Mouse (Mus musculus) frontal cortex, adult (tissue): ENCODE measurements around the gene App.
A peak's percentile ranks its signal among the peaks of the same experiment; 100 is the strongest.

ENCODE experiments used
- ATAC-seq: cut with Nextera tagmentation; 2 replicates; pipeline ENCODE4 v1.9.2; 2017; ENCODE audit warnings: mild to moderate bottlenecking, moderate library complexity, mixed read lengths; ENCODE audit not compliant: low TSS enrichment

App gene

DNA sequence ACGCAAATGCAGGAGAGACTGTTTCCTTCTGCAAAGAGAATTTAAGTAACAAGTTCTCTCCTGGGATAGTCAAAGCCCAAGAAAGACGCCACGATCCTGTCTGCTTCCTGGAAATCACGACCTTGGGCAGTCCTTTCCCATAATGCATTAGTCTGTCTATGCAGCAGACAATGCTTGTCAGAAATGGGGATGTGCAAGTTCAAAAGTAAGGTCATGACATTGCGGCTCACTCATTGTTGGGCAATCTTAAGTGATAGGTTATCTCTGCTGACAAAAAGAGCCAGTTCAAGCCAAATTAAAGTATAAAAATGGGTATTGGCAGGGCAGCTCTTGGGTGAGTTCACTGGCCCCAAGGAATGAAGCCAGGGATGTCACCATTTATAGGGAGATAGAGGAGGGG lies 51.6 kb downstream of the App start:
- no peak for ATAC-seq

DNA sequence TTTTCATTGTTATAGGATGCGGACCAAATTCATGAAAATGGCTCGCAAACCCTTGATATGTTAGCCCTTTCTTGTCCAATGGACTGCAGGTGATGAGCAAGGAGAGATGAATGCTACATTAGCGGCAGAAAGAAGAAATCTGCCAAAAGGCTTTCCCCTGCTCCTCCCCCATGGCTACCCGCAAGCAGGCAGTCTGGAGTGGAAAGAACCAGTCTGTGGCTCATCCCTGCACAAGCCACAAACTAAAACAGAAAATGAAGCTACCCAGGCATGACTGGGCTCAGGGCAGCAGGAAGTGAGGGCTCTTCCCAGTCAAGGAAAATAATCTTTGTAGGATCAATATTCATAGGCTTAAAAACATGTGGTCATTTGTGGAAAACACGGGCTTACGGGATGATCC lies 54.6 kb downstream of the App start:
- no peak for ATAC-seq

DNA sequence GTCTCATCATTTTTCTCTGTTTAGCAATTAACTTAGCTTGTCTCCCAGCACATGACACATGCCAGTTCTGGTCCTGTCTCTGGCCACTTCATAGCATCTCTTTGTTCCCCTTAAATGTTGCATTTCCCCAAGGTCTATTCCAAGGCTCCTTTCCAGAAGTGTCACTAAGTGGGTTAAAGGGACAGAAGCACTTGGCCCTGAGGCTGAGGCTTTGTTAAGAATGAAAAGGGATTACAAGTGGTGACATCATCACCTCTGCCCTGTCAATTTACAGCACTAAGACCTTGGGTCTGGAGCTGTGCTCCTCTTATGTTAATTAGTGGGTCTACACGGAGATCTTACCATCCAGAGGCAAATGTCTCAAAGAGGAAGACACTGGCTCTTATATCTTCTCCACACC lies 56.0 kb downstream of the App start:
- ATAC-seq, result no peak

DNA sequence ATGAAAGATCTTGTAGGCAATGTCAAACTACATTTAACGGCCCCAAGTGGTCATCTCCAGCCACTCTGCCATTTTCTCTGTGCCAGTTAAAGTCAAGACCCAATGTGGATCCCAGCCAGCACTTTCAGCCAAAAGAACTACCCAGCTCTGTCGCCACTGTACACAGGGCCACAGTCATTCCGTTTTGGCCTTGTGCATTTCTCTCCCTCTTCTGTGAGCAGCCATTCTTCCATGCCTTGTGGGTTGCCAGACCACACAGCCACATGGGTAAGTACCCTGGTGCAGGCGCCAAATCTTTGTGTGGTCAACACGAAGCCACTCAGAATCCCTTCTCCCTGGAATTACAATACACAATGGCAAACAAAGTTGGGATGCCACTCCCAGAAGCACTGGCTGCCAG lies 57.7 kb downstream of the App start:
- peak; percentile 31 for ATAC-seq

DNA sequence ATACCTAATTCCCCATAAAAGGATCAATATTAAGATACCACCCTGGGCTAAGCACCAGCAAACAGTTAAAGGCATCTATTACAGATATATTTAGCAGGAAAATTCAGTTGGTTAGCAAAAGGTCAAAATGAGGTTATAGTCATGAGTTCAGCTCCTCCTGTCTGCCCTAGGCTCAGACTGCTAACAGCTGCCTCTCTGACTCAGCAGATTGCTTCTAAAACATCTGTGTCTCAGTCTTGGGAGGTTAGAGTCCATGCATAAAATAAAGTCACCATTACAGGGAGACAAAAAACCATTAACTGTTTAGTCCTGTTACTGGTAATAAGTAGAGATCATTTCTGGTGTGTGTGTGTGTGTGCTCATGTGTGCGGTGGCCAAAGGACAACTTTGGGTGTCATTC lies 58.8 kb downstream of the App start:
- ATAC-seq, result no peak

DNA sequence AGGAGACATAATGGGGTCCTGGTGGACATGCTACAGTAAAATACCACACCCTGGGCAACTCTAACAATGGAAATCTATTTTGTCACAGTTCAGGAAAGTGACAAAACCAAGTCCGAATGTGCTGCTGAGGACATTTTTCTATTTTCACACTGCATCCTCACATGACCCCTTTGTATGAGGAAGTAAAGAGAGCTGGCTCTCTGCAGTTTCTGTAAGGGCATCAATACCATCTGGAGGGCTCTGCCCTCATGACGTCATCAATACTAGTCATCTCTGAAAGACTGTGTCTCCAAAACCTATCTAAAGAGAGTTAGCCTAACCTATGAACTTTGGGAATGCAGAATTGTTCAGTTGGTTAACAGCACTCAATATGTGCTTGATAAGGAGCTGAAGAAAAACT lies 59.6 kb downstream of the App start:
- no peak for ATAC-seq

DNA sequence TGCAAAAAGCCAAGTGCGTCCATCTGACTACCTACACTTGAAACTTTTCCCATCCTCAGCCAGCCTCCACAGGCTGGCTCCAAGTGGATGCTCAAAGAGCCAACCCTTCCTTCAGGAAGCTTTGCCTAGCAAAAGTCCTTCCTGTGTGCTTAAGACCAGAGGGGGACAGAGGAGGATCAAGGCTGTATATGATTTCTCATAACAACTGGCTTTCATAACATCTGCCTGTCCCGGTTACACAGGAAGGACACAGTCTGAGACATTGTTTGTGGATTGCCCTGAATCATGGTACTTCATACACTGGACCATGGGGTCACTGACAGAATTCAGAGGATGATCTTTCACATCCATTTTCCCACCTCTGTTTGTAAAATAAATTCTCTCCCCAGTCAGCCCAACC lies 61.3 kb downstream of the App start:
- peak; percentile 24; the same call in 1 of the 2 replicates for ATAC-seq

DNA sequence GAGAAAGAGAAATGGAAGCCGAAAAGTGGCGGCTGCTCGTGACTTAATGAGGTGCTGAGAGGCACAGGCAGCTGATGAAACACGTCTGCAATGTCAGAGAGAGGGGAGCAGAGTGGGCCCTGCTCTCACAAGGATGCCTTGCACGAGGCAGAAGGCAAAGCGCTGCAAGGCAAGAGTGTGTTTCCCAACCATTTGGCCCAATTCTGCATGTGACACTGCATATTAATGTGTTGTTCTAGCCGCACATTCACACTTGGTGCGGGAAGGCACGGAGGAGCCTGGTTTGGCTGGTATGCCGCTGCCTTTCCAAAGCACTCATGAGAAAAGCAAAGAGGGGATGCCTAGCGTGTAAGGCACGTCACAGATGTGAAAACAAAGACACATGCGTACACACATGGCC lies 63.1 kb downstream of the App start:
- ATAC-seq, result peak; percentile 70

DNA sequence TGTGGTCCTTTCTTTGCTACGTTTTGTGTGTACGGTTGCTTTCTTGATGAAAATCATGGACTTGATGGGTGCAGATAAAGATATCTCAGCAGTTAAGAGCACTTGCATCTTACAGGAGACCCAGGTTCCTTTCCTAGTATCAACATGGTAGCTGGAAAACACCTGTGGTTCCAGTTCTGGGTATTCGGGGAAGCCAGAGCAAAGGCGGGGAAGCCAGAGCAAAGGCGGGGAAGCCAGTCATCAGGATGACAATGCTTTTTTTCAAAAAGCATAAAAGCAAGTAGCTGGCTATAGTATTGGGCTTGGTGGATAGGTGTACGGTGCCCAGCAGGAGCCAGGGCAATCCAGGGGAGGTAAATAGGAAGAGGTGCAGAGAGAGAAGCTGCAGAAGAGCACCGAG lies 65.1 kb downstream of the App start:
- no peak for ATAC-seq

DNA sequence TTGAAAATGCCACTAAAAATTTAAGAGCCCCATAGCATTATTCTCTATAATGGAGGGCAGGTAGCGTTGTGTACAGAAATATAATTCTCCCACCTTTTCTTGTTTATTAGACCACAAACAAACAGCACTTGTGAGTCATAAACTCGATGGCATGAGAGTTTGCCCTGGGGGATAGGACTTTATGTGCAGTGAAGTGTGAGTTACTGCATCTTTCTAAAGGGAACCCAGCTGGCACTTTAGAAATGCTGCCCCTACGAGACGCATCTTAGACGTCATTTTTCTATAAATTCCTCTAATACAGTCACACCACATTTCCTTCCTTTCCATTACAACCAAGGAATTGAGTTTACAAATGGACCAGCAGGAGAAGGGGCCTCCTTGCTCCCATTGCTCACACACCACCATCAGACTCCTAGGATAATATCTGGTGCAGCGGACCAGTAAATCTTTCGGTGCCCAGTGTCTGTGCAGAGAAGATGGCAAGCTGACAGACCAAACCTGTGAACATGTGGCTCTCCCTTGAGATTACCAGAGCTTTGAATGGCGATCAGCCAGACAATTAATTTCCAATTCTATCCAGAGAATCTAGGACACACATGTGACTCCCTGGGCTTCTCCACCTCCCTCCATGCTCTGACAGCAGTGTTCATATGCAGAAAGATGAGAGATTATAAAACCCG lies 66.8 kb downstream of the App start:
- no peak for ATAC-seq

DNA sequence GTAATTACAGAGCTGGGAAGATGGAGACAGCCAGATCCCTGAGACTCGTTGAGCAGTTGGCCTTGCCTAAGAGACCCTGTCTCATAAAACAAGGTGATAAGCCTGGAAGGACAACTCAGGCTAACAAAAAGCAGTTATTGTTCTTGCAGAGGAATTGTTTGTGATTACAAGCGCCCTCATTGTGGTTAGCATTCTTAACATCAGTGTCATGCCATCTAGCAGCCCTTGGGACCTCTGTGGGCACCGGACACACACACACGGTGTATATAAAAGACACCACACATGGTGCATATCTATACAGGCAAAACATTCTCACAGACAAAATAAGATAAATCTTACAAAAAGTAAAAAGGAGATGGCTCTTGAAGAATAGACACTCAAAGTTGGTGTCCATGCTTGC lies 68.0 kb downstream of the App start:
- no peak for ATAC-seq

DNA sequence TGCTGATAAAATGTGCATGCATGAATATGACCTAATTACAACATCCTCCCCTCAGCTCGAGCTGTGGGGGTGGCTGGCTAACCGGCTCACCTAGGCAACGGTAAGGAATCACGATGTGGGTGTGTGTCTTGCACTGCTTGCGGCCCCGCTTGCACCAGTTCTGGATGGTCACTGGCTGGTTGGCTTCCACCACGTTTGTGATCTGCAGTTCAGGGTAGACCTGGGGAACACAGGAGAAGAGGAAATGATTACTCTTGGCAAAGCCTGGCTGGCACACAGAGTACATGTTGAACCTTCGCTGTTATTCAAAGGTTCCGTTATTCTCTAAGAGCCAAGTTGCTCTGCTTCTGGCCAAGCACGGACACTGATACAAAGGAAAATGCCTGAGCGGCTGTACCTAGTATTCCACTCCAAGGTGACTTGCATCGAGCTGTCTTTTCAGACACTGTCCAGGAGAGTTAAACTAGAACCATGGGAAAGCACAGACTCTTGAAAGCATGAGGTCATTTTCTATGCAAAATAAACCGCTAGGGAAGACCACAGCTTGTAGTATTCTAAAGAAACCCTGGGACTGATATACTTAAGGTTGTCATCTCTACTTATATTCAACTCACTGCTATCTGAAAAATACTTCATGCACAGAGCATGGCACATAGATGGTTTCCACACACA lies 70.3 kb downstream of the App start:
- ATAC-seq, result peak; percentile 31

DNA sequence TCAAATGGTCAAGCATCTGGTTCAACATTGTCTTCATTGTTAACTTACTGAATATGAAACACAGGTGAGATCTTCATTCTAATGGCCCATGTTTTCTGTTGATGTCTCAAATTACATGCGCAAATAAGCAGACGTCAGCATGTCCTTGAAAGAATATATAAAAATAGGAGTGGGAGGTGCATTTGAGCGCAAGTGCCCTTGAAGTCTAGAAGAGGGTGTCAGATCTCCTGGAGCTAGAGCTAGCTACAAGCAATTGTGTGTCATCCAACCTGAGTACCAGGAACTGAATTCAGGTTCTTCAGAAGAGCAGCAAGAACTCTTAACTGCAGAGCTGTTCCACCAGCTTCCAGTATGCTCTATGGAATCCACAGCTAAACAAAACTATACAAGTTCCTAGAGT lies 72.0 kb downstream of the App start:
- ATAC-seq, result no peak

DNA sequence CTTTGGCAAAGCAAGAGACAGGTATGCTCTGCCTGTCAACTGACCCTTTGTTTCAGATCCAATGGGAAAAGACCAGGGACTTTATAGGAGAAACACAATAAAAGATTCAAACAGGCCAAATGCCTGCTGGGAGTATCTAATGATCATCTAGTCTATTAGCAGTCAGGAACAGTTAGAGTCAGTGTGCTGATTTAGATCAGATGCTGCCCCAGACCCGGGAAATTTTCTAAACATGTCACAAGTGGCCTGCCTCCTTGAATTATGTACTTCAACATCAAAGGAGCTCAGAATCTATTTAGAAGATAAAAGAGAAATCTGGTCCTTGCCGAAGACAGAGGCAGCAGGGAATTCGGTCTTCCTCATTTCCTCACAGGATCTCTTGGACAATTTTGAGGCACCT lies 72.8 kb downstream of the App start:
- ATAC-seq, result no peak

DNA sequence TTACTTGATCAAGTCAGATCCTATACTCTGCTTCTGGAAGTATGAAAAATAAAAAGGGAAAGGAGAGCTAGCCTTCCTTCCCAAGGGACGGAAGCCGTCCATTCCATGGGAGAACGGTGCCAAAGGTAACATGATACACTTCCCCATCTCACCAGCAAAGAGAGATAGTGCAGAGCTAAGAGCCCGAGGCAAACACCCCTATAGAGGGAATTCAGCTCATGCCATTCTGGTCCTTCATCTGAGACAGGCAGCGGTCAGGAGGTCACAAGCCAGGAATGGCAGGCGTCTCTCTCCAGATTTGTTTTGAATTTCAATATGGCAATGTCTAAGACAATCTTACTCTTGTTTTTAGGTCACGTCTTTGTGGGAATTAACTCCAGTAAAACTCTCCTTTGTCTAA lies 74.1 kb downstream of the App start:
- no peak for ATAC-seq

DNA sequence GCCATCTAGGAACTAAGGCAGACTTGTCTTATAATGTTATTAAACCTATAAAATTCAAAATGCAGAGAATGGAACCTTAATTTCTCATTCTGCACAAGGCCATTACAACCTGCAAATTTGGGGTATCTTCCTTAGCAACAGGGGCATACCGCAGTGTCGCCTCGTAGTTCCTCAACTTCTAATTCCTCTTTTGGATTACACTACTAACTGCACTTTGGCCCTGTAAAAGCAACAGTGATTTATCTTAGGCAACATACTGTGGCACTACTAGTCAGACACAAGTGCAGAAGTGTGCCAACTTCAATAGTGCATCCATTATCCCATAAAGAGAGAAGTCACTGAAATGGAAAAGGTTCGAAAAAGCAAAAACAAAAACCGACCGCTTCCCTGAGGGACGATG lies 74.5 kb downstream of the App start:
- no peak for ATAC-seq

DNA sequence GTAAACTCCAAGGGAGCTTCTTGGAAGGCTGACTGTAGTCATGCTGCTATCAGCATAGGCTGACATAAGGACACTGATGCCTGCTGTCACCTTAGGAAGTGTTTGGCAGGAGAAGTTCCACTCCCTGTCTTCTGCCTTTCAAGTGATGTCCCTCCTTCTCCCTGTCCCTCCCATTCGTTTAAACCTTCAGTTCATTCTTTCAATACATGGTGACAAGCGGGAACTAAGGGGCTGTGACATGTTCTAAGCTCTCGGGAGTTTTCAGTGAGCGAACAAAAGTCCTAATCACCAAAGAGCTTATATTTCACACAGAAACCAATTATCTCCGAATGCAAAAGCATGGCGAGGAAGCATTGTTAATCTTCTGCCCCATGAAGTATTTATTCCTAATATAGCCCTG lies 77.2 kb downstream of the App start:
- ATAC-seq, result no peak

DNA sequence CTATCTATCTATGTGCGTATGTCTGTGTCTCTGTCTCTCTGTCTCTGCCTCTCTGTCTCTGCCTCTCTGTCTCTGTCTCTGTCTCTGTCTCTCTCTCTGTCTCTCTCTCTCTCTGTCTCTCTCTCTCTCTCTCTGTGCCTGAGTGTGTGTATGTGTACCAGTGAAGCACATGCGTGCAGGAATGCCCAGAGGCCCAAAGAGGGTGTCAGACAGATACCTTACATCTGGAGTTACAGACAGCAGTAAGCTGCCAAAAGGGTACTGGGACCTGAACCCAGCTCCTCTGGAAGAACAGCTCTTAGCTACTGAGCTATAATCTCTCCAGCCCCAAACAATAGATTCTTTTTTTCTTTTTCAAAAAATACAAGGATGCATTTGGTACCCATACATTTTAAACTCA lies 77.6 kb downstream of the App start:
- no peak for ATAC-seq

DNA sequence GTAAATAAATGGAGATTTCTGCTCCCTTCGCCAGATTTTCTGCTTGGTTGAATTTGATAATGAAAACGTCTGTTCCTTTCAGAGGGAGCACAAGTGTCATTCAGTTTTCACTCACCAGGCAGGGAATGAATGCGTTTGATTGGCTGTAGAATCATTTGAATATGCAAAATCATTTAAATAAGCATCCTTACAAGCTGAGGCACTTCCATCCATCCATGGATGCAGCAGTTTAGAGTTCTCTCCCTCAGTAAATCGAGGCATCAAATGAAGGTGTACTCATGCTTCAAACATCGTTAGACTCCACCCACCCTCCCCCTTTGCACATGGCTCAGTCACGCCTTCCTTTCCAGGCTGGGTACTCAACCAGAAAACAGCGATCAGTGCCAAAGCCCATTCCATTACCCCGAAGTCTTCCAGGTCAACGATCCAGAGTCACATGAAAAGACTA lies 80.9 kb downstream of the App start:
- no peak for ATAC-seq

DNA sequence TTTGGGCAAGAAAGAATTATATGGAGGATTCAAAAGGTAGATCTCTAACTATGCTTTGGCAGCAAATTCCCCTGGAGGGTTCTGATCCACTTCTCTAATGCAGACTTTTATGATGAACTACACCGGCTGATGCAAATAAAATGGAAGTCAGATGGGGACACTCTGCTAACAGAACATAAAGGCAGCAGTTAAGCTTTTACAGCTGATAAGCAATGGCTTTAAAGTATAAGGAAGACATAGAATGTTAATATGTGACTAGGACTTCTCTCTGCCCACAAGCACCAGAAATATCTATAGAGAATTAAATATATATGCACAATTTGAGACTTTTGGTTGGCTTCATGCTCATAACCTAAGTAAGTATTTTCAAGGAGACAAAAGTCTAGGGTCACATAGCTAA lies 81.4 kb downstream of the App start:
- ATAC-seq, result no peak

DNA sequence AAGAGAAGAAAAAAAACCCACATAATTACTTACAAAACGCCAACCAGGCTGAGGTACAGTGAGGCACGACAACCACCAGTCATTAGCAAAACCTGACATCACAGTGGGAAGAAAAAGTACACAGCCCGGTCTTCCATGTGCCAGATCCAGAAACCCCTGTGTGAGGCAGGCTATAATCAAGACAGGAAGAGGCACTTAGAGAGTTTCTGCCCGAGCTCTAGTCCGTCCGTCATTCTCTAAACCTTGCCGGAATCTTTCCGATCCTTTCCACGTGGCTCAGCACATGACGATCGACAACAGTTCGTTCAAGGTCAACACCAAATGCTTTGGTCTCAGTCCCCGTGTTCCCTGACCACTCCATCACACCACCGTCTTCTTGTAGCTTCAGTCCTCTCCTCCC lies 82.6 kb downstream of the App start:
- no peak for ATAC-seq

DNA sequence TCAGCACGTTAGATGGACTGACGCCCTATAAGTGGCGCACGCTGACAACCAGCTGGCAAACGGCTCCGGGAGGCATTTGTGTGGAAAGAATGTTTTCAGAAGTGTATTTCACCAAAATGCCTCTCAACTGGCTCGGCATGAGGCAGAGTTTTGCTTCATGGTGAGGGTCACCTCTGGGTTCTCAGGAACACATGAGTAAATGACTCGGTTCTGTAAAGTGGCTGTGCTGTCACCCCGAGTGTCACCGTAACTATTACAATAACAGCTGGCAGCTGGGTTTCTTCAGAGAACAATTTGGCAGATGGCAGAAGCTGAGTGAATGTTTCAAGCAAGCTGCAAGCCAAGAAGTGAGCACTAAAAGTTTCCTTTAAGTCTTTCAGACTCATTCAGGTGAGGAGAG lies 85.4 kb downstream of the App start:
- no peak for ATAC-seq

DNA sequence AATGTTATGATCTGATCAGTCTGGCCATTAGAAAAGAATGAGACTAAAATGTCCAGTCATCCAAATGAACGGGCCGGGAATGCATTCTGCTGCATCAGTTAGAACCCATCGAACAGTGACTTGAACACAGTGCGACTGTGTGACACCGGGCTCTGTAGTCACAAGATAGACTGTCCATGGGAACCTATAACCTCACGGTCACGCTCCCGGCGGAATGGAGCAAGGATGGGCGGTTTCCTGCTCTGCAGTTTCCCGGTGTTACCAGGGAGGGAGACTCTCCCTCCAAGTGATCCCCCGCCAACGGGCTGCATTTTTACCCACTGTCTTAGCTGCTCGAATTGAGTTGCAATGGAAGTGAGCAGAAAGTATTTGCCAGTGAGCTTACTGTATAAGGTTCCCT lies 87.3 kb downstream of the App start:
- peak; percentile 14; the same call in 1 of the 2 replicates for ATAC-seq

DNA sequence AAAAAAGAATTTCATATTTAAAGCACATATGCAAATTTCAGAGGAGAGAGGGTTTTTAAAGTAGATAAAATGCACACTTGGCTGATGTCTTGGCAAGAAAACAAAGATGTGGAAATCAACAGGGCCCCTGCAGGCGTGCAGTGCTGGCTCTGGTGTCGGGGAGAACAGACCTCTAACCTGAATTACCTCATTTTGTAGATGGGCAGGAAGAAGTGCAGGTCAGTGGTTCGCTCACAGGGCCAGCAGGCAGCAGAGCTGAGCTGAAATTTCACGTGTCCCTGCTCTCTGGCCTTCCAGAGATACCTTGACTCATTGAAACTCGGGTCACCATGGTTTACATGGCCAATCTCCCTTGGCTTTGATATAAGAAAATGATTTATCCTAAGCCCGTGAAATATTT lies 87.7 kb downstream of the App start:
- no peak for ATAC-seq
